Mouse (Mus musculus) right cerebral cortex, postnatal 14 days (tissue): ENCODE measurements at regions not wholly inside any gene's neighbourhood (a gene's known extent, or its start where the extent isn't known, plus 50 kb on each side); places are given as distances from the start of the nearest gene placed in this dataset.

Experiments
- DNase-seq: peaks from one replicate; pipeline ENCODE4 v3.0.0; 2022

DNA sequence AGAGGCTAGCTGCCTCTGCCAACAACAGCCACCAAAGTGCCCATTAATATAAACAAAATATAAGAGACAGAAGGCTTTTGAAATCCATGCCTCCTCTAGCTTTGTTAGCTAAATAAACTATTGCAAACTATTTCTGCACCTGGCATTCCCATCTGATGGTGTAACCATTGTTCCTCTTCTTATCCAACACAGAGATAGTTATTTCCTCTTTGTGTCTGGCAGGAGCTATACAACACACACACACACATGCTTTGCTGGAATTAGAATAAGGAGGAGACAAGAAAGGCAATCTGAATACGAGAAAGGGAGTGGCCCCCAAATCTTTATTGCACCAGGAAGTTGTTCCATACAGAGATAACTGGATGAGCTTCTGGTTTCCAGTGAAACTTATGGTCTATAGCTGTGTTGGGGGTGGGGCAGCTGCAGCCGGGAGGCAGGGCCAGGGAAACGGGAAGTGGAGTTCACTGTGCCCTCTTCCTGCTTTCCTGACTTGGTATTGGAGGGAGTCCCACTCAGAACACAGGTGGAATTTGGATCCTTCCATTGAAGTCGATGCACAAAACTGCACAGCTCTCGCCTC lies 64.0 kb upstream of the Zdhhc17 start:
- DNase-seq = no peak

GRCm38 (mm10) chr10:111073262-111073661 lies 63.3 kb upstream of the Zdhhc17 start:
- no peak for DNase-seq

GRCm38 (mm10) chr10:111072554-111072909 lies 62.6 kb upstream of the Zdhhc17 start:
- no peak for DNase-seq

- DNase-seq = no peak
Measured at GRCm38 (mm10) chr10:111071805-111072553, 62.0 kb upstream of the Zdhhc17 start.

- no peak for DNase-seq
Measured at GRCm38 (mm10) chr10:111066146-111066545, 56.2 kb upstream of the Zdhhc17 start.

GRCm38 (mm10) chr10:111060626-111061025 lies 50.7 kb upstream of the Zdhhc17 start:
- no peak for DNase-seq
